Mouse (Mus musculus) testis, adult 2 months (tissue): ENCODE results near the gene P4ha1. TPM values are rescaled to one million over a fixed set of nuclear protein-coding genes. Genes with fewer than 3 reads are reported as not detected.
"Not testable (repeated sequence)": the region's sequence is repeated elsewhere in the genome, so short reads cannot be mapped to it uniquely, and the experiment has no call there.

Experiments used
- H3K27ac ChIP-seq: fragments of 200-500 bp; 2 replicates; pipeline ENCODE4 v1.5.1; 2012; ENCODE audit warnings: low read depth, low read length; ENCODE audit not compliant: control insufficient read depth, insufficient read depth
- H3K27me3 ChIP-seq: fragments of 200-500 bp; 2 replicates; pipeline ENCODE4 v1.6.1; 2012; ENCODE audit warnings: mild to moderate bottlenecking, low read length, moderate library complexity; ENCODE audit not compliant: control insufficient read depth, insufficient read depth
- H3K36me3 ChIP-seq: fragments of 200-500 bp; 2 replicates; pipeline ENCODE4 v1.6.1; 2012; ENCODE audit warnings: mild to moderate bottlenecking, low read length; ENCODE audit not compliant: control insufficient read depth, insufficient read depth
- H3K4me1 ChIP-seq: fragments of 200-500 bp; 2 replicates; pipeline ENCODE4 v1.6.1; 2012; ENCODE audit warnings: low read length; ENCODE audit not compliant: control insufficient read depth, insufficient read depth
- H3K4me3 ChIP-seq: fragments of 200-500 bp; 2 replicates; pipeline ENCODE4 v1.5.1; 2012; ENCODE audit warnings: low read depth, mild to moderate bottlenecking, low read length, moderate library complexity, mixed read lengths; ENCODE audit not compliant: control insufficient read depth
- CTCF ChIP-seq: fragments of 200-500 bp; IDR thresholded peaks from 2 replicates; pipeline ENCODE4 v1.5.1; 2012; ENCODE audit warnings: low read depth, mild to moderate bottlenecking, inconsistent platforms, low read length, moderate library complexity; ENCODE audit not compliant: control insufficient read depth, insufficient read depth, insufficient replicate concordance
- POLR2A ChIP-seq: fragments of 200-500 bp; IDR thresholded peaks from 2 replicates; pipeline ENCODE4 v1.6.1; 2012; ENCODE audit warnings: low read depth, mild to moderate bottlenecking, inconsistent platforms, low read length, moderate library complexity; ENCODE audit not compliant: control insufficient read depth
- polyA plus RNA-seq: library from polyadenylated mRNA; depleted of rRNA; stranded (reverse); fragments of >200 nt; gene quantifications from 2 replicates; pipeline ENCODE4 v1.2.3, GENCODE M21; 2012

The P4ha1 gene
- polyA plus RNA-seq, 1 experiment, result 6.9 TPM

DNA sequence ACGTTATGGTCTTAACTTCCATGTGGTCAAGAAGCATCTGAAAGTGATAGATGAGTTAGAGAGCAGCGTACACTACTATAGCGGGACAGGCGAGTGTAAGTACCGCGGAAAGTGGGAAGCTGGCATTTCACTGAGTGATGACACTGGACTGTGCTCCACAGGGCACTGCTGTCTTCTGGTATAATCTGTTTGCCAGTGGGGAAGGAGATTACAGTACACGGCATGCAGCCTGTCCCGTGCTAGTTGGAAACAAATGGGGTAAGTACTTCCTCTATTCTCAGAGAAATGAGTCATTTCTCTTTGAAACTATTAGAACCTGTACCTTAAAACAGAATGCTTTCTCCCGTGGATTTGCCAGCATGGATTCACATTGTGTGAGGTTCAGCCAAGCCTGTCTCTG is 46.3 kb downstream of the P4ha1 start:
- H3K27ac ChIP-seq, result no peak overlapping the region
- no peaks in the 10 kb centered on the region for H3K27me3 ChIP-seq
- no peaks in the 10 kb centered on the region for H3K4me1 ChIP-seq
- H3K4me3 ChIP-seq, result no peak overlapping the region
- TF ChIP-seq CTCF (no peak), POLR2A (no peak)
- H3K36me3 ChIP-seq, result no peaks in the 10 kb centered on the region

GRCm38 (mm10) chr10:59377906-59378305 is 54.8 kb downstream of the P4ha1 start:
- Histone ChIP-seq H3K27ac (no peak overlapping the region), H3K4me1 (no peaks in the 10 kb centered on the region), H3K36me3 (no peaks in the 10 kb centered on the region), H3K4me3 (no peak overlapping the region), H3K27me3 (no peaks in the 10 kb centered on the region)
- TF ChIP-seq CTCF, result no peak
- TF ChIP-seq POLR2A, result no peak

DNA sequence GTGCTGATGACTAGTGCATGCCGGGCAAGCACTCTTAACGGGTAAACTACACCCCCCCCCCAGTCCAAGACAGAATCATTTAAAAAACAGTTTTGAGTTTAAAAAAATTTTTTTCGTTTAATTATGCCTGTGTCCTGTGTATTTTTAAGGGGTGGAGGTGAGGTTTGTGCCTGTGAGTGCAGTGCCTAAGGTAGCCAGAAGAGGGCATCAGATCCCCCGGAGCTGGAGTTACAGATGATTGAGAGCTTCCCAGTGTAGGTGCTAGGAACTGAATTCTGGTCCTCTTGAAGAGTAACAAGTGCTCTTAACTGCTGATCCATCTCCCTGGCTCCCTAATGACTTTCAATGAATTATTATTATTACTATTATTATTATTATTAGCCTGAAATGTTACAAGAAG is 55.6 kb downstream of the P4ha1 start:
- Histone ChIP-seq H3K27ac (no peak overlapping the region), H3K27me3 (no peaks in the 10 kb centered on the region), H3K4me1 (no peaks in the 10 kb centered on the region), H3K36me3 (no peaks in the 10 kb centered on the region), H3K4me3 (no peak overlapping the region)
- peak; percentile 53; the same call in 1 of the 2 replicates for TF ChIP-seq CTCF
- TF ChIP-seq POLR2A, result no peak

- Histone ChIP-seq H3K4me3 (no peak overlapping the region), H3K36me3 (no peaks in the 10 kb centered on the region), H3K4me1 (no peaks in the 10 kb centered on the region), H3K27ac (no peak overlapping the region), H3K27me3 (no peaks in the 10 kb centered on the region)
- no peak for TF ChIP-seq CTCF
Measured at GRCm38 (mm10) chr10:59379927-59380326, 56.8 kb downstream of the P4ha1 start.

DNA sequence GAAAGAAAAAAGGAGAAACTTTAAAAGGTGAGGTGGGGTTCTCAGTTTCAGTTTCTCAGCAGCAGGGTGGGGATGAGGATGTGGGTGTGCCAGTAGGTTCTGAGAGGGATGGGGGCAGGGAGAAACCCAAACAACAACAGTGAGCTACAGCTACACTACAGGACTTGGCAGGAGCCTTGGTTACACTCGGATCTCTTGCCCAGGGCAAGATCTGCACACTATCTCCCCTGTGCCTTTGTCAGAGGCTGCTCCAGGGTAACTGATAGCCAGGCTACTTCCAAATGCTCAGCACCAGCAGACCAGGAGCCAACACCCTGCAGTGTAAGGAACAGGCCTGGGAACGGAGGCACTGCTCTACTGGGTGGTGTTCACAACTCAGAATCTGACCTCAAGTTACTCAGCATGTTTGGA is 57.3 kb downstream of the P4ha1 start:
- Histone ChIP-seq H3K36me3 (no peaks in the 10 kb centered on the region), H3K4me3 (no peak overlapping the region), H3K27ac (no peak overlapping the region), H3K27me3 (no peaks in the 10 kb centered on the region), H3K4me1 (no peaks in the 10 kb centered on the region)
- TF ChIP-seq POLR2A (no peak), CTCF (no peak)

DNA sequence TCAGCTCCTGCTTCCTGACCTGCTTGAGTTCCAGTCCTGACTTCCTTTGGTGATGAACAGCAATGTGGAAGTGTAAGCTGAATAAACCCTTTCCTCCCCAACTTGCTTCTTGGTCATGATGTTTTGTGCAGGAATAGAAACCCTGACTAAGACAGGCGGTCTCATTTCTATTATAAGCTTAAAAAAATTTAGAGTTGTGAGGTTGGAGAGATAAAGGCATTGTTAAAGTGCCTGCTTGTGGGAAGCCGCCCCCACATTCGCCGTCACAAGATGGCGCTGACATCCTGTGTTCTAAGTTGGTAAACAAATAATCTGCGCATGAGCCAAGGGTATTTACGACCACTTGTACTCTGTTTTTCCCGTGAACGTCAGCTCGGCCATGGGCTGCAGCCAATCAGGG is 58.5 kb downstream of the P4ha1 start:
- not testable (repeated sequence) for H3K4me3 ChIP-seq, H3K27ac ChIP-seq, H3K27me3 ChIP-seq, H3K4me1 ChIP-seq, H3K36me3 ChIP-seq

DNA sequence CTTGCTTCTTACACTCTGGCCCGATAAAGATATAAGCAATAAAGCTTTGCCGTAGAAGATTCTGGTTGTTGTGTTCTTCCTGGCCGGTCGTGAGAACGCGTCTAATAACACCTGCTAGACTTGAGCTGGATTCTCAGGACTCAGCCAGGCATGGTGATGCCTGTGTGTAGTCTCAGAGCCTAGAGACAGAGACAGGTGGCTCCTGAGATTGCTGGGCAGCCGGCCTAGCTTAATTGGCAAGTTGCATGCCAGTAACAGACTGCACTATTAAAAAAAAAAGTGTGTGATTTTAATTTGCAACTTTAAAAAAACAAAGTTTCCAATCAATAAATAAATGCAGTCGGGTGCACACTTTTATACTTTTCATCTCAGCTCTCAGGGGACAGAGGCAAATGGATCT is 63.9 kb downstream of the P4ha1 start:
- H3K27me3 ChIP-seq, result no peaks in the 10 kb centered on the region
- no peaks in the 10 kb centered on the region for H3K4me1 ChIP-seq
- H3K27ac ChIP-seq, result no peak overlapping the region
- no peak overlapping the region for H3K4me3 ChIP-seq
- H3K36me3 ChIP-seq, result no peaks in the 10 kb centered on the region
- TF ChIP-seq POLR2A, result no peak
- TF ChIP-seq CTCF, result no peak

DNA sequence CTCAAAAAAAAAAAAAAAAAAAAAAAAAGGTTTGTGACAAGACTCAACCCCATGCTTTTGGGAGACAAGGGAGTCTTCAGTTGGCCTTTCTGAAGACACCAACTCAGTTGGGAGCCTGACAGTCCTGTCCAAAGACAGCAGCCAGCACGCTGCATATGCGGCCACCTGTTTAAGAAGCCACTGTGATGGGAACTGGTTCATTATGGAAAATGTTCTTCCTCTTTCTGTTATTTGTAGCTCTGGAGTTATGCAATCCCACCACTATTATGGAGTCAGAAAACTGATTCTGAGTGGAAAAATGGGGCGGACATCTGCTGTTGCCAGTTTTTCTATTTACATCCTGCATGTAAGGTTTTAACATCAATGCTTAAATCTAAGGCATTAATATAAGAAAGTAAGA is 66.6 kb downstream of the P4ha1 start:
- Histone ChIP-seq H3K4me1 (no peaks in the 10 kb centered on the region), H3K27me3 (no peaks in the 10 kb centered on the region), H3K27ac (no peak overlapping the region), H3K4me3 (no peak overlapping the region), H3K36me3 (no peaks in the 10 kb centered on the region)
- no peak for TF ChIP-seq POLR2A
- TF ChIP-seq CTCF, result no peak
